Mouse (Mus musculus): Measurements from ENCODE around the gene Dolpp1.

The Dolpp1 gene

DNA sequence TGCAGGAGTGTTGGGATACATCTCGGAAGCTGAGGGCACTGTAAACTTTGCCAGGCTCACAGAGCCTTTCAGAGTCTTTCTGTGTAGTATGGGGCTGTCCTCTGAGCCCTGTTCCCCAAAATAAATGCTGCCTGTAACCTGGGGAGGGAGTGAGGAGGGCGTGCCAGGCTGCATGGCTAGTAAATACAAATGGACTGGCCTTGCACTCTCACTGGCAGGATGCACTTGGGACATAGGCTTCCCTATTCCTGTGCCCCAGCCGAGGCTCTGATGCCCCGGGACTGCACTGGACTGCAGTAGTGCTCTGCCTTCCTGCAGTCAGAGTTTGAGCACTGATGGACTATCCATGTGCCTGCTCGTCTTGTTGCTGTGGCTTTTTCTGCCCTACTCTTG is 50.4 kb downstream of the Dolpp1 start:
- DNase-seq: no peak

GRCm38 (mm10) chr2:30443281-30443680 is 51.2 kb downstream of the Dolpp1 start:
- DNase-seq: no peak

DNA sequence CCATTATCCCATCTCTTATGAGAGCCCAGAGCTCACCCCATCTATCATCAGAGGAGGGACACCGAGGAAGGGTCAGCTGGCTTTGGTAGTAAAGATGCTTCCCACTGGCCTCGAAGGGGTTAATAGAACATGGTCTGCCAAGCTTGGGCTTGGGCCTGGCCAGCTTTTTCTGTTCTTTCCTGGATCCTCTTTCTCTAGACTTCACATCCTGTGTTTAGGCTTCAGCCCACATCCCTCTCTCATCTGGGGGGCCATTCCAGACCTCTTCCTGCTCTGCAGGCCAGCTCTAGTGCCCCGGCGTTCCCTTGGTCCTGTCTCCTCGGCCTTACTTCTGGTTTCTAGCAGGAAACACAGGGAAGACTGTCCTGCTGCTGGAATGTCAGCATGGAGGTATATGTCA is 52.0 kb downstream of the Dolpp1 start:
- DNase-seq: no peak

- DNase-seq: no peak
Measured at GRCm38 (mm10) chr2:30444450-30444849, 52.4 kb downstream of the Dolpp1 start.

GRCm38 (mm10) chr2:30445312-30445711 is 53.3 kb downstream of the Dolpp1 start:
- DNase-seq: no peak

GRCm38 (mm10) chr2:30446891-30447826 is 55.1 kb downstream of the Dolpp1 start:
- no peak for DNase-seq

DNA sequence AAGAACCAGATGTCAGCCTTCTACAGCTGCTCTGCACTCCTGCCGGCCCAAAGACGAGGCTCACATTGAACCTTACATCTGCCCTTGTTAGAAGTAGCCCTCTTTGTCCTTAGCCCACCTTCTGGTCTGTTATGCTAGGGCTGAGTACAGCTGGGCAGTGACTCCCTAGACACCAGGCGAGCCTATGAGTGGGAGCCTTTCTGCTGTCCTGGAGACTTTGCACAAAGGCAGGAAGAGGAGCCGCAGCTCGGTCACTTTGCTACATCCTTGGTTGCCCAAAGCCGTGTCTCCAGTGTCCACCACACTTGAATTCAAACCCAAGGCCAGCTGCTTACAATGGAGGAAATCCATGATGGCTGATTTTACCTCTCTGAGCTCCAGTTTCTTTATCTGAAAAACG is 56.3 kb downstream of the Dolpp1 start:
- no peak for DNase-seq

Measured in thymus, postnatal 36 days (tissue).